Mouse (Mus musculus) urinary bladder, postnatal 25 days (tissue): ENCODE measurements around the gene Rpl36al.

ENCODE experiments used
- DNase-seq: peaks from one replicate; pipeline ENCODE4 v3.0.0; 2022; ENCODE audit warnings: low spot score

Rpl36al gene

GRCm38 (mm10) chr12:69183583-69184308 lies at the start of gene Rpl36al, which contains the start of gene Mgat2:
TSS of gene Rpl36al (minus strand) at chr12:69184083.
TSS of gene Mgat2 (plus strand) at chr12:69184157.
- DNase-seq, result peak; percentile 98

- no peak for DNase-seq
Measured at GRCm38 (mm10) chr12:69229251-69229650, 45.4 kb upstream of the Rpl36al start.

GRCm38 (mm10) chr12:69227776-69228466 lies 44.0 kb upstream of the Rpl36al start, which contains the start of gene Pole2:
TSS of gene Pole2 (minus strand) at chr12:69228195.
- DNase-seq, result peak; percentile 92

GRCm38 (mm10) chr12:69220613-69221277 lies 36.9 kb upstream of the Rpl36al start:
- DNase-seq, result no peak

- no peak for DNase-seq
Measured at GRCm38 (mm10) chr12:69216587-69216986, 32.7 kb upstream of the Rpl36al start.

- DNase-seq, result peak; percentile 49
Measured at GRCm38 (mm10) chr12:69215000-69215785, 31.3 kb upstream of the Rpl36al start.

- no peak for DNase-seq
Measured at GRCm38 (mm10) chr12:69214393-69214792, 30.5 kb upstream of the Rpl36al start.

- no peak for DNase-seq
Measured at GRCm38 (mm10) chr12:69213186-69213777, 29.4 kb upstream of the Rpl36al start.

- DNase-seq, result no peak
Measured at GRCm38 (mm10) chr12:69211057-69211456, 27.2 kb upstream of the Rpl36al start.

- no peak for DNase-seq
Measured at GRCm38 (mm10) chr12:69210056-69210979, 26.4 kb upstream of the Rpl36al start.

- DNase-seq, result no peak
Measured at GRCm38 (mm10) chr12:69208520-69208919, 24.6 kb upstream of the Rpl36al start.

- DNase-seq, result no peak
Measured at GRCm38 (mm10) chr12:69207926-69208325, 24.0 kb upstream of the Rpl36al start.

GRCm38 (mm10) chr12:69207396-69207795 lies 23.5 kb upstream of the Rpl36al start:
- DNase-seq, result no peak

GRCm38 (mm10) chr12:69204052-69204833 lies 20.4 kb upstream of the Rpl36al start, which contains the start of gene Gm49384:
TSS of gene Gm49384 (minus strand) at chr12:69204267.
- DNase-seq, result no peak

- no peak for DNase-seq
Measured at GRCm38 (mm10) chr12:69198985-69199384, 15.1 kb upstream of the Rpl36al start.

- peak; percentile 46 for DNase-seq
Measured at GRCm38 (mm10) chr12:69198164-69198535, 14.3 kb upstream of the Rpl36al start, which contains the start of gene Dnaaf2. TSS of gene Dnaaf2 (minus strand) at chr12:69198429.

GRCm38 (mm10) chr12:69197378-69198163 lies 13.7 kb upstream of the Rpl36al start:
- peak; percentile 50 for DNase-seq
